Mouse (Mus musculus): ENCODE measurements at regions not wholly inside any gene's neighbourhood (a gene's known extent, or its start where the extent isn't known, plus 50 kb on each side); places are given as distances from the start of the nearest gene placed in this dataset.
"Not testable (repeated sequence)": the region's sequence is repeated elsewhere in the genome, so short reads cannot be mapped to it uniquely, and the experiment has no call there.

- no peak for DNase-seq
Observed at GRCm38 (mm10) chr11:111996395-111996794, 785.6 kb upstream of the Sox9 start.

GRCm38 (mm10) chr11:112010848-112011247 is 771.2 kb upstream of the Sox9 start:
- not testable (repeated sequence) for DNase-seq

- no peak for DNase-seq
Observed at GRCm38 (mm10) chr11:112017906-112018305, 764.1 kb upstream of the Sox9 start.

DNA sequence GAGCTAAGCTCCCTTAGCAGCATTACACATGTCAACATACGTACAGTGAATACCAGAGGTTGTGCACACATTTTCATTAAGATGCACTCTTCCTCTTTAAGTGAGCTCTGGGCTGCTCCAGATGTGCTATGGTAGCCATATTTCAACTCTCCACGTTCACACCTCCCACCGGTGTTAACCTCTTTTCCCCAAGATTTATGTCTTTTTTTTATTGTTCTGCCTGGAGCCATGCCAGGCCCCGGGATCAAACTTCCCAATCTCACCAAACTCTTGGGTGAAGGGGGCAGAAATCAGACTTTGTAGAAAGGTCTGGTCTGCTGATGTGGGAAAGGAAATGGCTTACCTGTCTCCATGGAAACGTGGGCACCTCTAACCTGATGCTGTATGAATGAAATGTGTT is 754.0 kb upstream of the Sox9 start:
- no peak for DNase-seq

- no peak for DNase-seq
Observed at GRCm38 (mm10) chr11:112038741-112039140, 743.3 kb upstream of the Sox9 start.

DNA sequence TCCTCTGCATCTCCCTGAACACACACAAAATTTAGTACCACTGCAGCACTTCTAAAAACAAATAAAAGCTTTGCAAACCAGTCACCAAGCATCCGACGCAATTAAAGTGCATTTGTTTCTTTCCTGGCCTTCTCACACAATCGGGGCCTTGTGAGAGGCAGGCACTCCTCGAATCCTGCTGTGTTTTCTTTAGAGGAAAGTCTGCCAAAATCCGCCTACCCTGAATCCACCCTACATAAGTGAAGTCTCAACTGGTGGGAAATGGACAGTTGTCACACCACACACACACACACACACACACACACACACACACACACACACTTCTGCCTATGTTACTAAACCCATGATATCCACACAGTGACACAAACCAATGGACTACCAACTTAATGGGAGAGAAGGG is 737.6 kb upstream of the Sox9 start:
- DNase-seq = no peak

GRCm38 (mm10) chr11:112045353-112045752 is 736.7 kb upstream of the Sox9 start:
- DNase-seq = no peak

GRCm38 (mm10) chr11:112050362-112050761 is 731.7 kb upstream of the Sox9 start:
- no peak for DNase-seq

GRCm38 (mm10) chr11:112055591-112055990 is 726.4 kb upstream of the Sox9 start:
- no peak for DNase-seq

DNA sequence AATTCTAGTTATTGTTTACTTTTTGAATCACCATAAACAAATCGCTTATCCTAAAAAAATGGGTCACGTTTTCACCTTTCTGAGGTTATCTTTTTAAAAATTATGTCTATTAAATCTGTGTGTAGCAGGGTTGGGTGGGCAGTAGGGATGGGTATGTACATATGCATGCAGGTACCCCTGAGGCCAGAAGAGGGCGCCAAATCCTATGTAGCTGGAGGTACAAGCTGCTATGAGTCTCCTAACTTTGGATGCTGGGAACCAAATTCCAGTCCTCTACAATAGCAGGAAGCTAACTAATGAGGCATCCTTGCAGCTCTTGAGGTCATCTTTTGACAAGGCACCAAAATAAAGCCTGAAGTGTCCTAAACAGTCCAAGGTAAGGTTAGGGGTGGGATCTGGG is 714.8 kb upstream of the Sox9 start:
- DNase-seq = no peak

GRCm38 (mm10) chr11:112068821-112069220 is 713.2 kb upstream of the Sox9 start:
- no peak for DNase-seq

GRCm38 (mm10) chr11:112071571-112071970 is 710.5 kb upstream of the Sox9 start:
- DNase-seq = peak; percentile 63

DNA sequence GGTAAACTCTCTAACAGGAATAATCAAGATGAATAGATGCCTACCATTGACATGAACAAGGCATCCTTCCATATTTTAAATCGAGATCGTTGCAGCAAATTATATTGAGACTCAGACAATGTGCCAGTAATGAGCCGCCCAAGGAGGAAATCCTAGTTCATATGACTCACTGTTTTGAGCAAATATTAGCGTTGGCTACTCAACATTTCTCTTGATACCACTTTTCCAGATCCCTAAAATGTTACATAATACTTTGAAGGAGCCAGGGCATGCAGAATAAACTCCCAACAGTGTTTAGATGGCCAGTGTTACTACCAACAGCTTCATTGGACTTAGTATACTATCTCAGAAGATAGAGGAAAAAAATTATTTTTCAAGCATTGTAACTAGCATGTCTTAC is 700.6 kb upstream of the Sox9 start:
- no peak for DNase-seq

DNA sequence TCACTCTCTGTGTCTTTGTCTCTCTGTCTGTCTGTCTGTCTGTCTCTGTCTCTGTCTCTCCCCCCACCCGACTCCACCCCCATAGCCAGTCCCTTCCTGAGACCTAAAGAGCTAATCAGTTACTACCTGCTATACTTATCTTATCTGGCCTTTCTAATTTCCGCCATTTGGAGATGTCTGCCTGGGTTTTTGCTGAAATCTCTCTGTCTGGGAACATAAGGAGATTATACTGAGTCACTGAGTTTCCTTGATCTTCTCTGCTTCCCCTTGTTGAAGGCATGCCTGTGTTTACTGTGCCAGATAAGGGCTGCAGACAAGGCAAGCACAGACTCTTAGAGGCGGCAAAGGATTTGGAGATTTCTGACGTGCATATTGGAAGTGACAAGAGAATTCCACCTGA is 699.0 kb upstream of the Sox9 start:
- no peak for DNase-seq

GRCm38 (mm10) chr11:112092168-112092567 is 689.9 kb upstream of the Sox9 start:
- no peak for DNase-seq

GRCm38 (mm10) chr11:112095009-112095408 is 687.0 kb upstream of the Sox9 start:
- DNase-seq = no peak

- no peak for DNase-seq
Observed at GRCm38 (mm10) chr11:112098161-112098560, 683.9 kb upstream of the Sox9 start.

DNA sequence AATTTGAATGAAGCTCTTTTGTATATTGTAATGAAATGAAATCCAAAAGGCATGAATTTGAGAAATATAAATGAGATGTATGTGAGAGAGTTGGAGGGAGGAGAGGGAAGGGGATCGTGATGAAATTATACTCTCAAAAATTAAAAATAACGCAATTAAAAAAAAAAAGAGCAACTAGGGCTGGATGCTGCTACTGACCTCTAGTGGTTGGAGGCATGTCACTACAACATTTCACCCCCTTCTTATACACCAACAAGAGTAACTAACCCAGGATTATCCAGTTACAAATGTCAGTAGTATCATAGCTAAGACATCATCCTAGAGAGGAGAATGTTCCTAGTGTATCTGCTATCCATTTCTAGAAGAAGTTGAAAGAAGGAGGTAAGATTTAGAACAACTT is 678.8 kb upstream of the Sox9 start:
- no peak for DNase-seq

DNA sequence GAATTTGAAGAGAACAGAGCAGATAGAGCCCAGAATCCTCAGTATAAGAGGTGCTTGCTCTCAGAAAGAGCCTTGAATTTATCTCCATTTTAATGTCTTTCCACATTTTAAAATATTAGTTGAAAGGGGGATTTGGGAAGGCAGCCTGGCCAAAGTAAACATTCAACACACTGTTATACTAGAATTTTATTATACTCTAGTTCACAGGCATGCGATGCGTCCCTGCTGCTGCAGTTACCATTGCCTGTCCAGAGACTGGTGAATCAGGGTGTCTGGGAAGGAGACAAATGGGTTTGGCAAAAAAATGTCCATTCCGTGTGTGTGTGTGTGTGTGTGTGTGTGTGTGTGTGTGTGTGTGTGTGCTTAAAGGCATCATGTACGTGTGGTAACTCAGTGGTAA is 675.1 kb upstream of the Sox9 start:
- no peak for DNase-seq

DNA sequence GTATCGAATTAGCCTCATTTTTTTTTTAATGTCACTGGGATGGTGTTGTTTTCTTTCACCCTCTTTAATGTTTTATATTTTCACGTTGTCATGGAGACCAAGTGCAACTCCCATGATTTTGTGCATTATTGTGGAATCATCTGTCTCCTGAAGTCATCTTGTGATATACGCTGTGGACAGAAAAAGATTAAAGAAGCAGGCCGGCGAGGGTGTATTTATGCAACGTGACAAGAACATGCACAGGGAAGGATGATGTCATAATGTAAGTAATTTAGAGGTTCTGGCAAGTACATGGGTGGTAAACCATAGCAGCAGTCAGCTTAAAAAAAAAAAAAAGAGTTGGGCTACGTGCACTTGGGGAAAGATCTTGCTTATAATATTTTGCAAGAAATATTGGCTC is 674.7 kb upstream of the Sox9 start:
- DNase-seq = peak; percentile 48

- no peak for DNase-seq
Observed at GRCm38 (mm10) chr11:112121026-112121425, 661.0 kb upstream of the Sox9 start.

DNA sequence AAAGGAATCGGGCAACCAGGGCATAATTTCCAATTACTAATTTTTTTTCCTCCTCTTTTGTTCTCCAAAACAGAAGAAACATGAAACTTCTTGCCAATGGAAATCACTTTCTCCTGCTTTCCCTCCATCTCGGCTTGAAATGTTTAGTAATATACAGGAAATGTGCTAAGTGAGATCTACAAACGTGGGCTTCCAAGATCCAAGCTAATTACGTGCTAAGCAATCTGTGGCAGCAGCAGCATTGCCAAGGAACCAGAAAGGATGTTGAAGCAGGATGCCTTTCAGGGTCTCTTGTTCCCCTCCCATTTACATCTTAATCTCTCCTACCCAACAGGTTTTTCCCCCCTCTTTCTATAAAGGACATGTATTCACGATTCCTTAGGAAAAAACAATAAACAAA is 660.2 kb upstream of the Sox9 start:
- no peak for DNase-seq

- no peak for DNase-seq
Observed at GRCm38 (mm10) chr11:112125249-112125933, 656.6 kb upstream of the Sox9 start.

GRCm38 (mm10) chr11:112130090-112130489 is 651.9 kb upstream of the Sox9 start:
- no peak for DNase-seq

DNA sequence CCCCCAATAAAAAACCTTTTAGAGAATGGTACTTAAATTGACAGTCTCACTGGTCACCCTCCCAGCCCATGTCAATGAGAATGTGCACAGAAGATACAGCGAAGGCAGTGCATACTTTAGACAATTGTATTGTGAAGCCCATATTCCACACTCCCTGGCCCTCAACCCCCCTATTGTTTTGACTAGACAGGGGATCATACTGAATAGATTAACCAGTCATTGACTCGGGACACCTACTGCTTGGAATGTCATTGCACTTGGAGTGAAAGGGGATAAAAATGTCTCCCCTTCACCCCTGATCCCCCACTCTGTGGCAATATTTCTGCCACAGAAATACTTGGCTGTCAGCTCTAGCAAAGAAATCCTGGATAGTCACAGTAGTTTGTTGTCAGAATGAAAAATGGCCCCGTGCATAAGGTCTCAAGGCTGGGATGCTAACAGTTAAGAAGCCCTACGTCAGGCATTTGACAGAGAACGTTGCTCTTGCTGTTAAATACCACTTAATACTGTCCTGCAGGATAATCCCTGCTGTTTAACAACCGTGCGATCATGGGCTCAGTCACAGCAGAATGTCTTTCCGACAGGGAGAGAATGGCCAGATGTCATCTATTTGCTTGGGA is 644.5 kb upstream of the Sox9 start:
- no peak for DNase-seq
